Mouse (Mus musculus) lung, postnatal 0 days (tissue): ENCODE results near the gene Tubg1.

Source experiments
- CTCF ChIP-seq: IDR thresholded peaks from 2 replicates; pipeline ENCODE4 v1.5.1; 2016; ENCODE audit warnings: antibody characterized with exemption, mild to moderate bottlenecking
- EP300 ChIP-seq: IDR thresholded peaks from 2 replicates; pipeline ENCODE4 v1.6.1; 2016; ENCODE audit warnings: antibody characterized with exemption, mild to moderate bottlenecking, control low read depth

DNA sequence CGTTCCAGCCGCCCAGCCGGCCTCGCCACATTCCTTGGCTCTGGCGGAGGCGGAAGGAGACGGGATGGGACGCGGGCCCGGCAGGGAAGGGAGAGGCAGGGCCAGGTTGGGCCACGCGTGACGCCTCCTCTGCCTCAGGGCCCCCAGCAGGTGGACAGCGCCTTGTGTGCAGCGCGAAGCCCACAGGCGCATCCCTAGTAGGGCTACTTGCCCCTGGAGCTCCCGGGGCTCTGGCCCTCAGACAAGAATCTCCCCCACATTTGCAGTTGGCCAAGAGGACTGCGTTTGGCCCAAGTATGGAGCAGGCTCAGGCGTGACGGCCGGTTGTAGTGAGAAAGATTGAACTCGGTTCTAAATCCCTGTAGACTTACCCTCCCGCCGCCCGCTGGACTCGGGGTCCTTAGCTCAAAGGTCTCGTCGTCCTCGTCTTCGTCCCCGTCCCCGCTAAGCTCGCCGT is 50.6 kb downstream of the Tubg1 start, which contains the start of gene Cntnap1:
- no peak; the same call in 1 of the 2 replicates for TF ChIP-seq CTCF
- no peak for TF ChIP-seq EP300
